9 mouse cellular contexts compared by ENCODE assay signal in the genomic region with DNA sequence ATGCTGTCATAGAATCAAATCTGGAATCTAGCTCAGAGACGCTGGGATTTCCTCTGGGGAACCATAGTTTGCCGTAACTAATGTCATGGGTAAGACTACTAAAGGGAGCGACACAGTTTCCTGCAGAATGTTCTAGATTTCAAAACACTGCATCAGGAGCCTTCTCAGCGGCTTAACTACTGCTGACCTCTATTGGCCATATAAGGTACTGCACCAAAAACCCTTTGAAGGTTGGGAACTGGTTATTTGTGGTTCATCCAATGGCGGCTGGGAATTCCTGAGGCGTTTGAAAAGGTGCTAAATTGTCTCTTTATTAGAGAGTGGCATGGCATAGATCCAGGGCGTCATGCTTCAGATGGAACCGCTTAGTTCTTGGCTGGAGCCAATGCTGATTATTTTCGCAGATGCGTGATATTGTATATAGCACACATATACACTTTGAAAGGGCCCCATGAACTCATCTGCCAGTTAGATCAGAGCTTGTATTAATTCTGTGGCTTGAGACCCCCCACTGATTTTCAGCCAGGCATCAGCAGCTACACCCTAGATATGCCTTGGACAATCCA.
A peak's percentile ranks its signal among the peaks of the same experiment; 100 is the strongest.
DNase-seq lines count a peak whose midpoint lies in the region; ATAC-seq lines count a peak whose summit lies in the region.
"Had no signal": no experiment of that assay in that cellular context is flagged by ENCODE, and none has a peak within 500 bp of the region (broad histone marks: within the 10 kb centered on the region; RNA-seq: fewer than 3 reads in every experiment).

No protein-coding gene starts in this region.

- intact Hi-C loops in left cerebral cortex, postnatal 4 days (cut with DNase I): loop anchor here (2.0 kb wide), 1 partner anchor 358 kb away; no protein-coding TSS in a partner anchor

- no peak overlapping the region for H3K4me2 ChIP-seq in neural tube, embryonic 12.5 days (replicated peaks)
- H3K4me2 ChIP-seq: embryonic facial prominence, embryonic 15.5 days had no signal

- peak; percentile 44; the same call in 1 of the 2 replicates for ATAC-seq in neural tube, embryonic 12.5 days (ENCODE audit: low FRiP score, low read depth)

- no peaks in the 10 kb centered on the region for H3K9me3 ChIP-seq in embryonic facial prominence, embryonic 10.5 days
- no peaks in the 10 kb centered on the region for H3K9me3 ChIP-seq in neural tube, embryonic 12.5 days
- H3K9me3 ChIP-seq: embryonic facial prominence, embryonic 15.5 days had no signal

- no peaks in the 10 kb centered on the region for H3K27me3 ChIP-seq in embryonic facial prominence, embryonic 10.5 days (replicated peaks; ENCODE audit: low read depth, poor library complexity, severe bottlenecking)
- no peaks in the 10 kb centered on the region for H3K27me3 ChIP-seq in neural tube, embryonic 12.5 days (replicated peaks)
- H3K27me3 ChIP-seq: embryonic facial prominence, embryonic 15.5 days had no signal

- H3K9ac ChIP-seq in neural tube, embryonic 12.5 days: no peak overlapping the region
- H3K9ac ChIP-seq: embryonic facial prominence, embryonic 15.5 days had no signal

- no peak overlapping the region for H3K4me3 ChIP-seq in embryonic facial prominence, embryonic 10.5 days
- H3K4me3 ChIP-seq in neural tube, embryonic 12.5 days: no peak overlapping the region
- H3K4me3 ChIP-seq: embryonic facial prominence, embryonic 15.5 days had no signal

- no peaks in the 10 kb centered on the region for H3K36me3 ChIP-seq in embryonic facial prominence, embryonic 10.5 days (replicated peaks)
- H3K36me3 ChIP-seq in neural tube, embryonic 12.5 days: no peaks in the 10 kb centered on the region
- H3K36me3 ChIP-seq: embryonic facial prominence, embryonic 15.5 days had no signal

- no peak overlapping the region for H3K27ac ChIP-seq in embryonic facial prominence, embryonic 10.5 days (replicated peaks)
- no peak overlapping the region for H3K27ac ChIP-seq in neural tube, embryonic 12.5 days
- H3K27ac ChIP-seq: embryonic facial prominence, embryonic 15.5 days had no signal

- 47% methylated on average over 10 of the region's 10 CpGs for WGBS in embryonic facial prominence, embryonic 10.5 days
- WGBS in neural tube, embryonic 12.5 days: 40% methylated on average over 10 of the region's 10 CpGs

- no peaks in the 10 kb centered on the region for H3K4me1 ChIP-seq in embryonic facial prominence, embryonic 10.5 days
- no peaks in the 10 kb centered on the region for H3K4me1 ChIP-seq in neural tube, embryonic 12.5 days
- H3K4me1 ChIP-seq: embryonic facial prominence, embryonic 15.5 days had no signal

- peak; percentile 16 for DNase-seq in left cerebral cortex, adult 11 months (ENCODE audit: low spot score)
- DNase-seq in left cerebral cortex, adult 8-10 months (ENCODE audit: low spot score in 2 of 2): no peak
- peak; percentile 65 for DNase-seq in R1 (ENCODE audit: low read depth, low spot score)
- peak; percentile 28 for DNase-seq in embryonic facial prominence, embryonic 10.5 days (ENCODE audit: low spot score)
- peak; percentile 41 for DNase-seq in hindlimb bud, embryonic 11.5 days (ENCODE audit: extremely low spot score, low read depth, low spot score)
- peak; percentile 5 for DNase-seq in left cerebral cortex, postnatal 4 days
- no peak for DNase-seq in spleen, postnatal 10 days (ENCODE audit: low spot score in 2 of 2)

Comparison
In these comparisons a context has a peak if more than half of its experiments do, and no peak if none do; other contexts are left out.
1. DNase-seq: peak in left cerebral cortex, adult 11 months (single experiment), R1 (single experiment), embryonic facial prominence, embryonic 10.5 days (single experiment), hindlimb bud, embryonic 11.5 days (single experiment) and left cerebral cortex, postnatal 4 days (single experiment); none in left cerebral cortex, adult 8-10 months (0 of 2) and spleen, postnatal 10 days (0 of 2).